8 mouse cellular contexts compared by ENCODE assay signal in the genomic region with DNA sequence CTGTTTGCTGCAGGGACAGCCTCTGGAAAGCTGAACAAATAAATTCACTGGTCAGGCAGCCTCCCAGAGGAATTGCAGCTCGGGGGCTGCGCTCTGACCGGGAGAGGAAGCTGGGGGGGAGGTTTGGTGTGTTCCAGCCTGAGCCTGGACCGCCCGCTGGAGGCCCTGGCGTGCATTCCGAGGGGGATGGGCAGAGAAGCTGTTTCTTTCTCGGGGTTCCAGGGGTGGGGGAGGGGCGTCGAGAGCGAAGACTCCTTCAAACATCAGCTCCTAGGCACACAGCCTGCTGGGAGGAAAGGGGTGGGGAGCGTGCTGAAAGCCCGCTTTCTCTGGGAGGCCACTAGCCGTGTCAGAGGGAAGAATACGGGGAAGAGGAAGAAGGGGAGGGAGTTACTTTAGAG. TPM values are rescaled to one million over a fixed set of nuclear protein-coding genes. Genes with fewer than 3 reads are reported as not detected.
DNase-seq lines count a peak whose midpoint lies in the region; ATAC-seq lines count a peak whose summit lies in the region.

No protein-coding gene starts in this region.

- H3K4me2 ChIP-seq in intestine, embryonic 14.5 days (ENCODE audit: low read length) = peak overlapping the region; percentile 92

- peak overlapping the region; percentile 99 for H3K9ac ChIP-seq in intestine, embryonic 14.5 days (ENCODE audit: low read length)

- intact Hi-C loops in left cerebral cortex, postnatal 14 days (cut with DNase I) = no loop called here

- peak overlapping the region; percentile 98 for H3K27ac ChIP-seq in intestine, embryonic 14.5 days (ENCODE audit: low read depth)

- peaks cover 42% of the 10 kb centered on the region for H3K4me1 ChIP-seq in intestine, embryonic 14.5 days (replicated peaks; ENCODE audit: control insufficient read depth, insufficient read depth, low read length)

- peak; percentile 74 for ATAC-seq in intestine, embryonic 14.5 days (replicated peaks; ENCODE audit: low FRiP score, low TSS enrichment, low read depth)
- ATAC-seq in megakaryocyte-erythroid progenitor cell, adult 5-6 weeks (replicated peaks; ENCODE audit: low FRiP score, low TSS enrichment, poor library complexity, severe bottlenecking) = no peak

- H3K36me3 ChIP-seq in intestine, embryonic 14.5 days (ENCODE audit: control insufficient read depth, insufficient read depth, low read length) = no peaks in the 10 kb centered on the region

- DNase-seq in adrenal gland, postnatal 10 days = peak; percentile 84
- DNase-seq in embryo, embryonic 10 days (ENCODE audit: low spot score) = peak; percentile 92
- peak; percentile 85 for DNase-seq in gastrocnemius, postnatal 10 days
- peak; percentile 90 for DNase-seq in intestine, embryonic 14.5 days (ENCODE audit: low spot score)
- DNase-seq in left cerebral cortex, postnatal 14 days (ENCODE audit: low spot score in 2 of 2) = peak; percentile 80 to 93
- peak; percentile 90 to 94 for DNase-seq in lung, postnatal 4 days
- DNase-seq in right cerebral cortex, postnatal 4 days = peak; percentile 85

- peak overlapping the region; percentile 96 for H3K4me3 ChIP-seq in intestine, embryonic 14.5 days (ENCODE audit: low read depth, low read length)

- no peaks in the 10 kb centered on the region for H3K27me3 ChIP-seq in intestine, embryonic 14.5 days (replicated peaks; ENCODE audit: control insufficient read depth, insufficient read depth, low read length)

- WGBS in intestine, embryonic 14.5 days = under 1% methylated on average over 15 of the region's 15 CpGs

- peaks cover 3% of the 10 kb centered on the region; the same call in 1 of the 2 replicates for H3K9me3 ChIP-seq in intestine, embryonic 14.5 days (ENCODE audit: control insufficient read depth, low read length)

RNA-seq across cellular contexts. Expression of gene Zcchc3, which starts 3.9 kb away (rescaled TPM):
- total RNA-seq in adrenal gland, postnatal 10 days (2021) = 10 to 100 TPM in 1 of 2 experiments, 1 to 10 TPM in 1; 9.4 to 11.1 TPM
- 1 to 10 TPM; 4.7 to 5.6 TPM for total RNA-seq in gastrocnemius, postnatal 10 days (2021)
- polyA plus RNA-seq in intestine, embryonic 14.5 days (2014; fragmentation: Nextera tagmentation; extraction: Ambion mirVana) = 38.2 and 39.1 TPM in 2 replicates
- total RNA-seq in left cerebral cortex, postnatal 14 days (2021) = 10 to 100 TPM in 1 of 2 experiments, 1 to 10 TPM in 1; 8.7 to 11.9 TPM
- total RNA-seq in megakaryocyte-erythroid progenitor cell, adult 5-6 weeks (2014; fragmentation: Nextera tagmentation) = 10.1 and 11.2 TPM in 2 replicates
- total RNA-seq in megakaryocyte-erythroid progenitor cell, adult 5-6 weeks (2017) = 6.6 and 7.8 TPM in 2 replicates

RNA-seq across cellular contexts. Expression of gene 6820408C15Rik, which starts 4.4 kb away (rescaled TPM):
- total RNA-seq in adrenal gland, postnatal 10 days (2021) = under 1 TPM; 0.42 to 0.79 TPM
- total RNA-seq in gastrocnemius, postnatal 10 days (2021) = not detected
- 0.51 and 0.86 TPM in 2 replicates for polyA plus RNA-seq in intestine, embryonic 14.5 days (2014; fragmentation: Nextera tagmentation; extraction: Ambion mirVana)
- total RNA-seq in left cerebral cortex, postnatal 14 days (2021) = 1 to 10 TPM; 3.1 to 3.3 TPM
- not detected in 2 replicates for total RNA-seq in megakaryocyte-erythroid progenitor cell, adult 5-6 weeks (2014; fragmentation: Nextera tagmentation)
- not detected in 2 replicates for total RNA-seq in megakaryocyte-erythroid progenitor cell, adult 5-6 weeks (2017)

RNA-seq across cellular contexts. Expression of gene Sox12, which starts 13.1 kb away (rescaled TPM):
- 10 to 100 TPM; 15.7 to 22.7 TPM for total RNA-seq in adrenal gland, postnatal 10 days (2021)
- total RNA-seq in gastrocnemius, postnatal 10 days (2021) = 1 to 10 TPM; 6.7 to 9.4 TPM
- polyA plus RNA-seq in intestine, embryonic 14.5 days (2014; fragmentation: Nextera tagmentation; extraction: Ambion mirVana) = 12.1 and 13.2 TPM in 2 replicates
- total RNA-seq in left cerebral cortex, postnatal 14 days (2021) = 10 to 100 TPM; 17.9 to 22.0 TPM
- 22.9 and 25.1 TPM in 2 replicates for total RNA-seq in megakaryocyte-erythroid progenitor cell, adult 5-6 weeks (2014; fragmentation: Nextera tagmentation)
- total RNA-seq in megakaryocyte-erythroid progenitor cell, adult 5-6 weeks (2017) = 2.4 and 7.7 TPM in 2 replicates

RNA-seq across cellular contexts. Expression of gene Nrsn2, which starts 34.5 kb away (rescaled TPM):
- total RNA-seq in adrenal gland, postnatal 10 days (2021) = 1 to 10 TPM; 1.8 to 2.8 TPM
- under 1 TPM in 1 of 2 experiments, not detected in 1; 0.18 TPM for total RNA-seq in gastrocnemius, postnatal 10 days (2021)
- polyA plus RNA-seq in intestine, embryonic 14.5 days (2014; fragmentation: Nextera tagmentation; extraction: Ambion mirVana) = 3.9 and 4.5 TPM in 2 replicates
- total RNA-seq in left cerebral cortex, postnatal 14 days (2021) = 10 to 100 TPM; 38.3 to 57.6 TPM
- total RNA-seq in megakaryocyte-erythroid progenitor cell, adult 5-6 weeks (2014; fragmentation: Nextera tagmentation) = not detected in 2 replicates
- not detected in 2 replicates for total RNA-seq in megakaryocyte-erythroid progenitor cell, adult 5-6 weeks (2017)

RNA-seq across cellular contexts. Expression of gene Defb23, which starts 53.4 kb away (rescaled TPM):
- total RNA-seq in adrenal gland, postnatal 10 days (2021) = not detected
- not detected for total RNA-seq in gastrocnemius, postnatal 10 days (2021)
- not detected in 2 replicates for polyA plus RNA-seq in intestine, embryonic 14.5 days (2014; fragmentation: Nextera tagmentation; extraction: Ambion mirVana)
- total RNA-seq in left cerebral cortex, postnatal 14 days (2021) = not detected
- total RNA-seq in megakaryocyte-erythroid progenitor cell, adult 5-6 weeks (2014; fragmentation: Nextera tagmentation) = not detected in 2 replicates
- total RNA-seq in megakaryocyte-erythroid progenitor cell, adult 5-6 weeks (2017) = not detected in 2 replicates
